Mouse (Mus musculus): ENCODE measurements around the gene Rpl26. TPM values are rescaled to one million over a fixed set of nuclear protein-coding genes. Genes with fewer than 3 reads are reported as not detected.

The Rpl26 gene
- polyA plus RNA-seq, 1 experiment from 2014 or later = 807 TPM

DNA sequence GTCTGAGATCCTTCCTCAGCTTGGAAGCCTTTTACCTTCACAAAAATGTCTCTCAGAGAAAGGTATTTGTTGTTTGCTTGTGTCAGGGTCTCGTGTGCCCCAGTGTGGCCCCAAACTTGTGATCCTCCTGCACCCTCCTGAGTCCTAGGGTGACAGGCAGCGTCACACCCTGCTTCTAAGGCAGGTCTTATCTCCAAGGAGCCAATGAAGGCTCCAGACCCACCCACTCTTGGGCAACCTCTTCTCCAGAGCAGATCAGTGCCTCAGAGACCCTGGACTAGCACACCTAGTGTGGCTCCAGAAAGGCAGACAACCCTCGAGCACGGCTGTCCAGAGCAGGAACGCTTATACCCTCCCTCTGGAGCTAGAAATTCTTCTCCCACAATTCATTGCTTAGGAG, 17.0 kb upstream of the Rpl26 start:
- WGBS = 55% methylated on average over 5 of the region's 5 CpGs
- Histone ChIP-seq H3K36me3 (ENCODE audit: insufficient read depth, low read length) (no peaks in the 10 kb centered on the region), H3K9ac (replicated peaks; ENCODE audit: low read depth) (no peak overlapping the region), H3K4me3 (ENCODE audit: low read depth, low read length) (no peak overlapping the region), H3K27me3 (replicated peaks; ENCODE audit: insufficient read depth, low read length) (no peaks in the 10 kb centered on the region), H3K4me1 (ENCODE audit: insufficient read depth, low read depth, low read length) (no peaks in the 10 kb centered on the region), H3K4me2 (replicated peaks; ENCODE audit: low read depth, low read length) (no peak overlapping the region), H3K27ac (ENCODE audit: low read length) (no peak overlapping the region), H3K9me3 (ENCODE audit: low read length) (no peaks in the 10 kb centered on the region)
- ATAC-seq = no peak
- no peak for TF ChIP-seq EP300 (IDR thresholded peaks at IDR 0.05)
- no peak for TF ChIP-seq CTCF (IDR thresholded peaks at IDR 0.05)
- DNase-seq (ENCODE audit: low spot score) = no peak

GRCm38 (mm10) chr11:68886091-68886490, 15.3 kb upstream of the Rpl26 start:
- H3K9ac ChIP-seq (replicated peaks; ENCODE audit: low read depth) = no peak overlapping the region
- H3K27ac ChIP-seq (ENCODE audit: low read length) = no peak overlapping the region
- ATAC-seq (no peak), DNase-seq (ENCODE audit: low spot score) (no peak)
- 78% methylated on average over 5 of the region's 5 CpGs for WGBS
- no peaks in the 10 kb centered on the region for H3K27me3 ChIP-seq (replicated peaks; ENCODE audit: insufficient read depth, low read length)
- no peaks in the 10 kb centered on the region for H3K36me3 ChIP-seq (ENCODE audit: insufficient read depth, low read length)
- H3K4me2 ChIP-seq (replicated peaks; ENCODE audit: low read depth, low read length) = no peak overlapping the region
- no peaks in the 10 kb centered on the region for H3K4me1 ChIP-seq (ENCODE audit: insufficient read depth, low read depth, low read length)
- no peak overlapping the region for H3K4me3 ChIP-seq (ENCODE audit: low read depth, low read length)
- H3K9me3 ChIP-seq (ENCODE audit: low read length) = no peaks in the 10 kb centered on the region
- no peak for TF ChIP-seq CTCF (IDR thresholded peaks at IDR 0.05)
- no peak for TF ChIP-seq EP300 (IDR thresholded peaks at IDR 0.05)

DNA sequence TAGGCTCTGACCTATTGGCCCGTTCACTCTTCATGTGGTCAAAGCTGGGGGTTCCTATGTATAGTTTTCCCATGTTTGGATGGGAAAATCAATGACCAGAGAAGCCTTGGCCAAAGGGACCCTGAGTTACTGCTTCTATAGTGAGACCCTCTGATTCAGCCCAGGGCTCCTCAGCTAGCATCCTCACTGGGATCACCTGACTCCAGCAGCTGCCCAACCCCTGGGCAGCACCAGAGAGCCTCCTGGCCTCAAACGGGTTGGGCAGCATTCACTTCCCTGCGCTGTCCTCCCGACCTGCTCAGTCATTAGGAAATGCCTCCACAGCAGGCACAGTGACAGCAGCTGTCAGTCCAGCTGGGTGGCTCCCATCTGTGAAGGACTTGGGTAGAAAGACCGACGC, 13.1 kb upstream of the Rpl26 start, which contains the start of gene Rnf222:
Rnf222 (plus strand) TSS at position 301 of the 400 bp plus-strand sequence.
- Histone ChIP-seq H3K9ac (replicated peaks; ENCODE audit: low read depth) (no peak within 1 kb of the TSS), H3K4me3 (ENCODE audit: low read depth, low read length) (no peak within 1 kb of the TSS), H3K36me3 (ENCODE audit: insufficient read depth, low read length) (no peaks in the 10 kb centered on the region), H3K9me3 (ENCODE audit: low read length) (no peaks in the 10 kb centered on the region), H3K4me2 (replicated peaks; ENCODE audit: low read depth, low read length) (no peak within 1 kb of the TSS), H3K27ac (ENCODE audit: low read length) (no peak within 1 kb of the TSS), H3K27me3 (replicated peaks; ENCODE audit: insufficient read depth, low read length) (no peaks in the 10 kb centered on the region), H3K4me1 (ENCODE audit: insufficient read depth, low read depth, low read length) (peaks cover 5% of the 10 kb centered on the region; the same call in 1 of the 2 replicates)
- ATAC-seq (no peak), DNase-seq (ENCODE audit: low spot score) (no peak)
- 26% methylated on average over 6 of the region's 6 CpGs for WGBS
- TF ChIP-seq EP300 (IDR thresholded peaks at IDR 0.05) = no peak
- no peak for TF ChIP-seq CTCF (IDR thresholded peaks at IDR 0.05)

GRCm38 (mm10) chr11:68888653-68889052, 12.7 kb upstream of the Rpl26 start:
- Histone ChIP-seq H3K9ac (replicated peaks; ENCODE audit: low read depth) (no peak overlapping the region), H3K4me2 (replicated peaks; ENCODE audit: low read depth, low read length) (no peak overlapping the region), H3K27ac (ENCODE audit: low read length) (no peak overlapping the region), H3K36me3 (ENCODE audit: insufficient read depth, low read length) (no peaks in the 10 kb centered on the region), H3K9me3 (ENCODE audit: low read length) (no peaks in the 10 kb centered on the region), H3K4me3 (ENCODE audit: low read depth, low read length) (no peak overlapping the region), H3K4me1 (ENCODE audit: insufficient read depth, low read depth, low read length) (peaks cover 5% of the 10 kb centered on the region; the same call in 1 of the 2 replicates), H3K27me3 (replicated peaks; ENCODE audit: insufficient read depth, low read length) (no peaks in the 10 kb centered on the region)
- TF ChIP-seq EP300 (IDR thresholded peaks at IDR 0.05) (no peak), CTCF (IDR thresholded peaks at IDR 0.05) (no peak)
- DNase-seq (ENCODE audit: low spot score) (no peak), ATAC-seq (no peak)
- 54% methylated on average over 2 of the region's 2 CpGs for WGBS

DNA sequence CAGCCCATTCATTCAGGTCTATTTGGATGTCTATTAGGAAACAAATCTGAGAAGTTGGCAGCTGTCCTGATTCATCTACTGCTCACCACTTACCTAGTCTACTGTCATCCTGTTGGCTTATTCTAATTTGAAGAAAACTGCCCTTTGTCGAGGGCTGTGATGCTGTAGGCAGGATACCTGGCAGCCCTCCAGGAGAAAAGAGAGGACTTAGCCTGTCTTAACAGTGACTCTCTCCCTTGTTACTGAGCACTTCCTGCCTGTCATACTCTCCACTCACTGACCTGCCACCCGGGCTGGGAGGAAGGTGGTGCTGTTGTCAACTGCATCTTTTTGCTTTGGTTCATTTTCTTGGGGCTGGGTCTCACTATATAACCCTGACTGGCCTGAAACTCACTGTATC, 10.8 kb upstream of the Rpl26 start:
- H3K27ac ChIP-seq (ENCODE audit: low read length) = no peak overlapping the region
- no peaks in the 10 kb centered on the region for H3K27me3 ChIP-seq (replicated peaks; ENCODE audit: insufficient read depth, low read length)
- DNase-seq (ENCODE audit: low spot score) (no peak), ATAC-seq (no peak)
- no peaks in the 10 kb centered on the region for H3K36me3 ChIP-seq (ENCODE audit: insufficient read depth, low read length)
- H3K4me2 ChIP-seq (replicated peaks; ENCODE audit: low read depth, low read length) = no peak overlapping the region
- 19% methylated on average over 2 of the region's 2 CpGs for WGBS
- no peak overlapping the region for H3K9ac ChIP-seq (replicated peaks; ENCODE audit: low read depth)
- no peak overlapping the region for H3K4me3 ChIP-seq (ENCODE audit: low read depth, low read length)
- peaks cover 5% of the 10 kb centered on the region; the same call in 1 of the 2 replicates for H3K4me1 ChIP-seq (ENCODE audit: insufficient read depth, low read depth, low read length)
- H3K9me3 ChIP-seq (ENCODE audit: low read length) = no peaks in the 10 kb centered on the region
- TF ChIP-seq EP300 (IDR thresholded peaks at IDR 0.05) = no peak
- no peak for TF ChIP-seq CTCF (IDR thresholded peaks at IDR 0.05)

DNA sequence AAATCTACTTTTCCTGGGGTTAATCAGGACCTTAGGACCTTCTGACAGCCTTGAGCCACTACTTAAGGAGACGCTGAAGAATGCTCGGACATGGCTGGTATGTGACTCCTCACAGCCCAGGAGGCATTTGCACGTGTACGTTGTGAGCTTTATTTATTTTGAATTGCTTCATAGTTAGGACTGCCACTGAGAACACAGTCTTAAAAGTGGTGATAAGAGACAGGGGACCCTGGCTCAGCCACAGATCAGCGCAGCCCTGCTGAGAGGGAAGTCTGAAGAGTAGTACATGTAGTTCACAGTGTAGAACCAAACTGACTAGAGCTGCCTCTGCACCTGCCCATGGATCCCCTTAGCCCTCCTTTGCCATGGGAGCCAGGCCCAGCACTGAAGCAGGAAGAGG, 9.6 kb upstream of the Rpl26 start:
- no peak overlapping the region for H3K4me2 ChIP-seq (replicated peaks; ENCODE audit: low read depth, low read length)
- 48% methylated on average over 5 of the region's 5 CpGs for WGBS
- H3K27ac ChIP-seq (ENCODE audit: low read length) = no peak overlapping the region; the same call in 1 of the 2 replicates
- H3K9me3 ChIP-seq (ENCODE audit: low read length) = no peaks in the 10 kb centered on the region
- no peaks in the 10 kb centered on the region for H3K36me3 ChIP-seq (ENCODE audit: insufficient read depth, low read length)
- TF ChIP-seq EP300 (IDR thresholded peaks at IDR 0.05) = 0 out of 2 replicates have a peak, but pooled peaks have one; percentile 27
- TF ChIP-seq CTCF (IDR thresholded peaks at IDR 0.05) = no peak
- no peaks in the 10 kb centered on the region for H3K27me3 ChIP-seq (replicated peaks; ENCODE audit: insufficient read depth, low read length)
- peak; percentile 46 for DNase-seq (ENCODE audit: low spot score)
- no peak overlapping the region for H3K9ac ChIP-seq (replicated peaks; ENCODE audit: low read depth)
- no peak overlapping the region for H3K4me3 ChIP-seq (ENCODE audit: low read depth, low read length)
- peak; percentile 74 for ATAC-seq
- H3K4me1 ChIP-seq (ENCODE audit: insufficient read depth, low read depth, low read length) = peaks cover 5% of the 10 kb centered on the region; the same call in 1 of the 2 replicates

All from lung, postnatal 0 days (tissue).